Mouse (Mus musculus) Patski (cell line): ENCODE results near the gene Smarcc2. TPM values are rescaled to one million over a fixed set of nuclear protein-coding genes. Genes with fewer than 3 reads are reported as not detected.

Source experiments
- ATAC-seq: fragments of 100-300 bp; one replicate; pipeline ENCODE4 v1.8.0; 2021
- CTCF ChIA-PET: fragments of 350-600 bp; sonication (Branson Sonifier 250); formaldehyde crosslinking; loops from one replicate; lab custom pipeline; 2022; ENCODE audit warnings: inconsistent platforms; lab: Charles Lee
- POLR2A ChIA-PET: fragments of 350-600 bp; sonication (Branson Sonifier 250); formaldehyde crosslinking; loops from one replicate; lab custom pipeline; 2022; ENCODE audit warnings: antibody characterized with exemption, inconsistent platforms; lab: Charles Lee
- DNase-seq: peaks from one replicate; pipeline ENCODE4 v3.0.0-alpha.2; 2011; ENCODE audit warnings: low read depth, low spot score
- H3K27me3 ChIP-seq: fragments of 371-371 bp; one replicate; pipeline ENCODE4 v1.5.1; 2021
- CTCF ChIP-seq: fragments of 100-300 bp; IDR thresholded peaks from one replicate; pipeline ENCODE4 v1.5.1; 2021
- in situ Hi-C: fragments of 300-500 bp; cut with MboI; formaldehyde crosslinking; loops from 3 replicates; pipeline ENCODE4 v1.11.1; 2018; ENCODE audit warnings: low pct_unique_long_range_greater_than_20kb, mixed read lengths
- polyA plus RNA-seq: library from polyadenylated mRNA; unstranded; gene quantifications from one replicate; pipeline ENCODE4 v1.2.3, GENCODE M21; 2021

The Smarcc2 gene
- polyA plus RNA-seq = 102 TPM

DNA sequence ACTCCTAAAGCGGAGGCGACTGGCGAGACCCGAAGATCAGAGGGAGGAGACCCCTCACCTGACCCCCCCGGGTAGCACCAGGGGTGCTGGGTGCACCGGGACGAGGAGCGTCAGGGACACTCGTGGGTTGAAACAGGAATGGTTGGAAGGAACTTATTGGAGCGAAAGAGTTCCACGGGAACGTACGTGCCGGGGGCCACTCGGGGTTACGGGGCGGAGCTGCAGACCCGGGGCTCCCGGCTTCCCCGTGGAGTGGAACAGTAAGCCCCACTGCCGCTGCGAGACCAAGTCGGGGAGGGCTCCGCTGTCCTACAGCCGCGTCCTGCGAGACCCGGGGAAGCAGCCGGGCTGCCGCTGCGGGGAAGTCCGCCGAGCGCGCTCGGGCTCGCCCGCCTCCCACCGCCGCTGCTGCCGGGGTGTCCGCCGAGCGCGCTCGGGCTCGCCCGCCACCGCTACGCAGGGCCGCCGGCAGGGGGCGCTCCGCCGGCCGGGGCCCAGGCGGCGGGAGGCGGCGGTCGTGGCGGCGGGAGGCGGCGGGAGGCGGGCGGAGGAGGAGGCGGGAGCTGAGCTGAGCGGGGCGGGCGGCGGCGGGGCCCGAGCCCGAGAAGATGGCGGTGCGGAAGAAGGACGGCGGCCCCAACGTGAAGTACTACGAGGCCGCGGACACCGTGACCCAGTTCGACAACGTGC, at the start of gene Smarcc2:
Gene Smarcc2 (plus strand): TSS at position 530 of the 690 bp plus-strand sequence.
- peak; percentile 84 for ATAC-seq
- CTCF ChIA-PET = interaction anchor here (1.0 to 1.5 kb wide), 3 partner anchors 10 to 88 kb away, joined by 3 to 4 read pairs (median 3); no protein-coding TSS in a partner anchor
- no peaks in the 10 kb centered on the region for H3K27me3 ChIP-seq
- POLR2A ChIA-PET = no interaction called here
- in situ Hi-C loops = loop anchor here (5.0 kb wide), 3 partner anchors 52 to 122 kb away; partner anchors contain the start of genes Coq10a and Cs
- peak; percentile 59 for TF ChIP-seq CTCF
- no peak for DNase-seq

DNA sequence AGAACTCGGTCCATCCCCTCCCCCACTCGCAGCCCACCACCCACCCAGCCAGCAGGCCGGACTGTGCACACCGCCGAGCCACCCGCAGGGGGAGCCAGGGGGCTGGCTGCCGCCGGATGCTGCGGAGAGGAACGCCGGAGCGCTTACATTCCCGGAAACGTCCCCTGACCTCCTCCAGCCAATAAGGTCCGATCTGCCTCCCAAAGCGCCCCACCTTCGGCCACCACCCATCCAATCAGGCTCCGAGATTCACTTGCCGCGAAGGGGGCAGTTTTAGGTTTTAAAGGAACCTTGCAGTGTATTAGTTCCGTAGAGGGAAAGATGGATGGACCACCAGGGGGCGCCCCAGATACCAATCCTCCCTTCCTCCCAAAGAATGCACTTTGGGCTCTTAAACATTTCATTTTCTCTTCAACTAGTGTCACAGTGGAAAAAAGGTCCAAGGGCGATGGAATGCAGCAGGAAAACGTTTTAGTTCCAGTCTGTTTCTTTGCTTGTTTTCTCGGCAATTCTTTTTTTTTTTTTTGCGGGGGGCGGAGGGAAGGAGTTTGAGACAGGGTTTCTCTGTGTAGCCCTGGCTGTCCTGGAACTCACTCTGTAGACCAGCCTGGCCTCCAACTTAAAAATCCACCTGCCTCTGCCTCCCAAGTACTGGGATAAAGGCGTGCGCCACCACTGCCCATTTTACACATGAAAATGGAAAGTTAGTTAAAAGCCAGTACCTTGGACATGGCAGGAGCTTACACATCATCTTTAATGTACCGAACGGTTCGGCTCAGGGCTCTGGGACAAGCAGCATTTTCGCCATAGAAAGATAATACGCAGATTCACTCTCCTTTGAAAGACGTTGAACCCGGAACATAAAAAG, 49.1 kb upstream of the Smarcc2 start:
- ChIA-PET POLR2A (interaction anchor here (0.6 to 1.7 kb wide), 4 partner anchors 10 to 32 kb away, joined by 3 to 6 read pairs (median 4); partner anchors contain the start of gene Slc39a5), CTCF (interaction anchor here (0.6 to 2.0 kb wide), 3 partner anchors 30 to 80 kb away, joined by 3 to 10 read pairs (median 3); no protein-coding TSS in a partner anchor)
- in situ Hi-C loops = loop anchor here (5.0 kb wide), 1 partner anchor 47 kb away; the partner anchor contains the start of gene Smarcc2
- peak; percentile 90 for DNase-seq
- peak; percentile 83 for ATAC-seq
- TF ChIP-seq CTCF = no peak
- no peaks in the 10 kb centered on the region for H3K27me3 ChIP-seq

DNA sequence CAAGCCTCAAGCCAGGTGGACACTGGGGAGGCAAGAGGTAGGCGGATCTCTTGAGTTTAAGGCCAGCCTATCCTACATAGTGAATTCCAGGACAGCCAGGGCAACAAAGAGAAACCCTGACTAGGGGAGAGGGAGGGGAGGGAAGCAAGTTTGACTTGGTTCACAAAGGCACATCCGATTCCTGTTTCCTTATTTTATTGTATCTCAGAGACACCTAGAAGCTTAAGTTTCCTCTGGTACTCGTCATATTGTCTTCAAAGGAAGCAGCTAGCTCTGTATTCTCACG, 48.5 kb upstream of the Smarcc2 start:
- DNase-seq (no peak), ATAC-seq (no peak)
- ChIA-PET CTCF (interaction anchor here (0.6 to 2.0 kb wide), 6 partner anchors 10 to 79 kb away, joined by 3 to 10 read pairs (median 4); no protein-coding TSS in a partner anchor), POLR2A (interaction anchor here (0.6 to 1.8 kb wide), 7 partner anchors 10 to 74 kb away, joined by 3 to 7 read pairs (median 4); partner anchors contain the start of genes Ankrd52 and Coq10a)
- in situ Hi-C loops = no loop called here
- no peaks in the 10 kb centered on the region for H3K27me3 ChIP-seq
- TF ChIP-seq CTCF = no peak

DNA sequence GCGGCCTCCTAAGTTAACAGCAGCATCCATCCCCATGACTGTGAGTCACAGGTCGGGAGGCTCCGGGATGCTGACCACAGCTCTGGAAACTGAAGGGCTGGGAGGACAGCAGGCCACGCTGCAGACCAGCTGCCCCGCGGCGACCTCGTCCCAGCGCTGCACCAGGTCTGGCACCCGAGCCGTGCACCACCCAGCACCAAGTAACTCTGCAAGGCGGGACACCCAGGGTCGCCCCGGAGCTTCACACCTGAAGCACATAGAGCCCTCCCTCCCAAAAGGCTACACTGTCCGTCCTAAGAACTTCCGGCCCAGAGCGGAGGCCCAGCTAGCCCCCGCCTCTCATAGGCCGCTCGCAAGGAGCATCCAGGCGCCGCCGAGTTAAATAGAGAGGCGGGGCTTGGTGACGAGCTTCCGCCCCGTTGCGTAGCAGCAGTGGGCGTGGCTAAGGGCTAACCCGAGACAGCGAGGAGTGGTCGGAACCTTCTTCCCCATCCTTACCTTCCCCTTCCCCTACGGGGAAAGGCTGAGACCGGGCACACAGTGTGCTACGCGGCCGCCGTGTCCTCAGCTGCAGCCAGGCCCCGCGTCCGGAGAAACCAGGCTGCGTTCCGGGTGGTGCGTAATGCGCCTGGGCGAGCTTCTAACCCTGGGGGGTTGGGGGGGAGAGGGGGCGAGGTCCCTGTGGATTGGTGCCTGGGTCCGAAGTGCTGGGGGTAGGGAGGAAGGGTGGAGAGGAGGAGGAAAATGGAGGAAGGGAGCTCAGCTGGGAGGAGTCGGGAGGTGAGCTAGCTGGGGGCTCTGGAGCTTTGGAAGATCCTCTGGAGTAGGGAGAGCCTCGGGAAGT, 47.6 kb upstream of the Smarcc2 start, which contains the start of the genes Nabp2 and Rnf41:
Gene Nabp2 (minus strand): TSS at position 282 of the 844 bp plus-strand sequence.
Gene Rnf41 (plus strand): TSS at position 447 of the 844 bp plus-strand sequence.
- ChIA-PET POLR2A (interaction anchor here (0.6 to 1.8 kb wide), 11 partner anchors 10 to 89 kb away, joined by 3 to 7 read pairs (median 4); partner anchors contain the start of genes Ankrd52 and Coq10a), CTCF (interaction anchor here (0.9 to 2.0 kb wide), 11 partner anchors 9 to 136 kb away, joined by 3 to 10 read pairs (median 3); partner anchors contain the start of genes Ankrd52, Coq10a, Myl6 and Zc3h10)
- in situ Hi-C loops = no loop called here
- no peak for TF ChIP-seq CTCF
- H3K27me3 ChIP-seq = no peaks in the 10 kb centered on the region
- DNase-seq (peak; percentile 83), ATAC-seq (peak; percentile 81)

DNA sequence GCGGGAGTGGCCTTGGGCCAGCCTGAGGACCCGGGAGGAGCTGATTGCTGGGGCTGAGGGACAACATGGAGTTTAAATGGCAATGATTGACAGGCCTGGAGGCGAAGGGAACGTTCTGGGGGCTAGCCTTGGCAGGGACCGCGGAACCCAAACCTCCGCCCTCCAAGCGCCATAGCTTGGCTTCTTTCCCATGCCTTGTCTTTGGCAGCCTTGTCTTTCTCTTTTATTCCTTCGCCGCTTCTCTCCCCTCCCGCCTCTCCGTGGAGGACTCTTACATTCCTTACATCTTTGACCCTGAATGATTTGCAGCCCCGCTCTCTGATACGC, 47.0 kb upstream of the Smarcc2 start:
- H3K27me3 ChIP-seq = no peaks in the 10 kb centered on the region
- in situ Hi-C loops = no loop called here
- ChIA-PET POLR2A (interaction anchor here (0.7 to 1.8 kb wide), 7 partner anchors 9 to 89 kb away, joined by 3 to 7 read pairs (median 6); partner anchors contain the start of genes Ankrd52 and Coq10a), CTCF (interaction anchor here (1.0 to 2.0 kb wide), 8 partner anchors 9 to 135 kb away, joined by 3 to 10 read pairs (median 3); partner anchors contain the start of genes Ankrd52, Coq10a, Myl6 and Zc3h10)
- no peak for TF ChIP-seq CTCF
- DNase-seq = no peak
- no peak for ATAC-seq

DNA sequence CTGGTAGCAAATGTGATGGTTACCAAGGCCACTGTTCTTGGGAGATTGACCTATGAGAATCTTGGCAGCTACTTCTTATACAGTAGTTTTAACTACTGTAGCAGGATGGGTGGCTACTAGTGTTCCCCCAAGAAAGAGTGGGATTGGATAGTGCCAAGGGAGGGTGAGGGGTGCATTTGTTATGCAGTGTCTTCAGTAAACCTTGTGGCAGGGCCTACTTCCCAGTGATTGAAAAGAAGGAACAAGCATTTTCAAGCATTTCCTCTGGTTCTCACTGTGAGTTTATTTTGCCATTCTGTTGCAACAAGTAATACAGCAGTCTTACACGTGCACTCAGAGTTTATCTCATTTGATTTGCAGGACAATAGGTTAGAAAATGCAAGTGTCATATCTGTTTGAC, 46.5 kb upstream of the Smarcc2 start:
- DNase-seq (no peak), ATAC-seq (no peak)
- H3K27me3 ChIP-seq = no peaks in the 10 kb centered on the region
- no peak for TF ChIP-seq CTCF
- POLR2A ChIA-PET = interaction anchor here (1.2 to 1.8 kb wide), 2 partner anchors 36 to 90 kb away, joined by 5 to 6 read pairs; partner anchors contain the start of gene Ankrd52
- CTCF ChIA-PET = interaction anchor here (1.2 kb wide), 1 partner anchor 12 kb away, joined by 3 read pairs; no protein-coding TSS in a partner anchor
- in situ Hi-C loops = no loop called here

DNA sequence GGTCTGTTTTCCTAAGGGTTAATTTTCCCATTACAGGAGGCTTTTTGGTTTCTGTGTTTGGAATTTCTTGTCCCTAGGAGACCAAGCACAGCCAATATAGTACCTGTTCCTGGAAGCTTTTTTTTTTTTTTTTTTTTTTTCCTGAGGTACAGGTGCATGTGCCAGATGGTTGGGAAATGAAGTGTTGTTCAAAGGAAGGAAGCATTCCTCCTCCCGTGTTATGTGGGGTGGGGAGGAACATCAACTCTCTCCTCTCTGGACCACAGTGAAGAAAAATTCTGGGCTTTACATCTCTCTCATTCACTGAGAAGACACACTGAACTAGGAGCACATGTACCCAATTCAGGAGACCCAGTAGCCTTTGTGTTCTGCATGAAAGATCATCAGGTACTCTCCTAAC, 46.0 kb upstream of the Smarcc2 start:
- no peak for DNase-seq
- no peak for ATAC-seq
- no peaks in the 10 kb centered on the region for H3K27me3 ChIP-seq
- in situ Hi-C loops = no loop called here
- POLR2A ChIA-PET = no interaction called here
- CTCF ChIA-PET = interaction anchor here (1.2 kb wide), 1 partner anchor 12 kb away, joined by 3 read pairs; no protein-coding TSS in a partner anchor
- no peak for TF ChIP-seq CTCF

DNA sequence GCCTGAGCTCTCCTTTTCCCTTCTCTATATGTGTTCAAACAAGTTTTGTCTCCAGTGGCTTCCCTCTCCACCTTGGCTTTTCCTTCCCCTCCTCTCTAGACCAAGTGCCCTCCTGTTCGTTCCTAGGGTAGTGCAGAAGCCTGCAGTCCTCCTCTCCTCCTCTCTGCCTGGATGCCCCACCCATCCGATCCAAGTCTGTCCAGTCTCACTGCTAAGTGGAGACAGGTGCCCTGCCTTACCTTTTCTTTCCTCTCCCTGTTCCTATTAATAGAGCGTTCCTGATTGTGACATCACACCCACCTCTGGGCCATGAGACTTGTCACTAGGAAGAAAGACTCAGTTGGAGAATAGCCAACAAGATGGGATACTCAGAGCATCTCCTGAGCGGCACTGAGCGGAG, 44.2 kb upstream of the Smarcc2 start:
- DNase-seq (no peak), ATAC-seq (no peak)
- ChIA-PET CTCF (no interaction called here), POLR2A (no interaction called here)
- TF ChIP-seq CTCF = no peak
- no peaks in the 10 kb centered on the region for H3K27me3 ChIP-seq
- in situ Hi-C loops = no loop called here

DNA sequence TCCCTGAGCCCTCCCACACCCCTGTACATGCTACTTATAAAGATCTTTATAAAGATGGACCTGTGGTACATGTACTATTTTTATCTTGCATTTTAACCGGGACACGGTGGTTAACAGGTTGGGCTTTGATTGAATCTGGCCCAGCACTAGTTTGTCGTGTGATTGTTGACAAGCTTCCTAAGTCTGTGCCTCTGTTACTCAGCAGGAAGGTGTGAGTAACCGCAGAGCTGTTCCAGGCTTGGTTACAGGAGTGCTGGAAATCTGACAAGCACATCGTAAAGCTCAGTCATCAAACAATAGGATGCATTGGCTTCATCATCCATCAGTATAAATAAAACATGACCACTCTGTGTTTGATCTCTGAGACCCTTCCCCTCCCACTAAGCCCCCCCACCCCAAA, 36.6 kb upstream of the Smarcc2 start:
- H3K27me3 ChIP-seq = no peaks in the 10 kb centered on the region
- TF ChIP-seq CTCF = no peak
- in situ Hi-C loops = no loop called here
- ChIA-PET CTCF (no interaction called here), POLR2A (no interaction called here)
- ATAC-seq = no peak
- no peak for DNase-seq
